Mouse (Mus musculus) stomach, postnatal 0 days (tissue): ENCODE measurements around the gene Arfgap2. TPM values are rescaled to one million over a fixed set of nuclear protein-coding genes. Genes with fewer than 3 reads are reported as not detected.

Experiments used
- ATAC-seq: fragments of 200-750 bp; cut with Nextera tagmentation; 2 replicates; pipeline ENCODE4 v1.8.0; 2017; ENCODE audit not compliant: low FRiP score, low TSS enrichment
- DNase-seq: peaks from one replicate; pipeline ENCODE4 v3.0.0-alpha.2; 2016; ENCODE audit warnings: low spot score
- H3K27ac ChIP-seq: fragments of 300-500 bp; sonication (generic); replicated peaks from 2 replicates; pipeline ENCODE4 v1.5.1; 2014; ENCODE audit warnings: mild to moderate bottlenecking, control low read depth
- H3K27me3 ChIP-seq: fragments of 300-500 bp; sonication (generic); 2 replicates; pipeline ENCODE4 v1.6.1; 2014; ENCODE audit warnings: low read length; ENCODE audit not compliant: control insufficient read depth, insufficient read depth
- H3K36me3 ChIP-seq: fragments of 300-500 bp; sonication (generic); 2 replicates; pipeline ENCODE4 v1.6.1; 2014; ENCODE audit warnings: low read length, mixed read lengths; ENCODE audit not compliant: control insufficient read depth, insufficient read depth
- H3K4me1 ChIP-seq: fragments of 300-500 bp; sonication (generic); replicated peaks from 2 replicates; pipeline ENCODE4 v1.6.1; 2014; ENCODE audit warnings: antibody characterized with exemption; ENCODE audit not compliant: control insufficient read depth, insufficient read depth
- H3K4me2 ChIP-seq: fragments of 300-500 bp; sonication (generic); replicated peaks from 2 replicates; pipeline ENCODE4 v1.6.1; 2014; ENCODE audit warnings: low read depth, mild to moderate bottlenecking, control low read depth, moderate library complexity
- H3K4me3 ChIP-seq: fragments of 300-500 bp; sonication (generic); 2 replicates; pipeline ENCODE4 v1.5.1; 2014; ENCODE audit warnings: low read depth, low read length, control low read depth
- H3K9ac ChIP-seq: fragments of 300-500 bp; sonication (generic); 2 replicates; pipeline ENCODE4 v1.6.1; 2014; ENCODE audit warnings: mild to moderate bottlenecking, low read length, control low read depth, mixed read lengths
- H3K9me3 ChIP-seq: fragments of 300-500 bp; sonication (generic); 2 replicates; pipeline ENCODE4 v1.6.1; 2016; ENCODE audit warnings: low read length; ENCODE audit not compliant: control insufficient read depth
- CTCF ChIP-seq: IDR thresholded peaks from 2 replicates; pipeline ENCODE4 v1.5.1; 2016; ENCODE audit warnings: antibody characterized with exemption, low read depth, mild to moderate bottlenecking, moderate library complexity
- EP300 ChIP-seq: optimal IDR thresholded peaks from 2 replicates; pipeline ENCODE3; 2016; ENCODE audit warnings: antibody characterized with exemption
- WGBS: fragments of 180-500 bp; shearing (Covaris S2); extraction: QIAGEN DNeasy Blood & Tissue Kit; methylation state at CpG from one replicate; pipeline ENCODE4 v1.1.7; 2014; 5-methylcytosine and 5-hydroxymethylcytosine counted together
- polyA plus RNA-seq: library from polyadenylated mRNA; unstranded; fragments of >200 nt; fragmentation: Nextera tagmentation; extraction: Ambion mirVana; gene quantifications from 2 replicates; pipeline ENCODE4 v1.2.1, GENCODE M21; 2015

Gene Arfgap2
- polyA plus RNA-seq, 1 experiment from 2014 or later = 46.7 TPM

- no peak for ATAC-seq
- 69% methylated on average over 4 of the region's 4 CpGs for WGBS
- H3K27me3 ChIP-seq = no peaks in the 10 kb centered on the region
These were observed 16.4 kb upstream of the Arfgap2 start for GRCm38 (mm10) chr2:91248366-91248765.

DNA sequence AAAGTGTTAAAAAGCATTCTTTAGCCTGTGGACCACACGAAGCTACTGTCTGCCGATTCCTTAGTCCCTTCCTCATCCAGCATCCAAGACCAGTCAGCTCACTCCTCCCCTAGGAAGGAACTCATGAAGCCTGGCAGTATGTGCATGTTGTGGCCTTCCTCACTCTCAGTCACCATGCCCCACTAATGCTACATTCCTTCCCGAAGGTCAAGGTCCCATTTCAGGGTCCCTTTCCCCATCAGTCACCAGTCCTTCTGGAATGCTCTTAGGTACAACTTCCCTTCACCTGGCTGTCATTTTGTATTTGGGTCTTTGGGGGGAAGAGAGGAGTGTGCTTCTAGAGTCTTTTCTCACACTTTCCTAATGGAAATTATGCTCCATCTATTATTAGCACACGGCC is 12.8 kb upstream of the Arfgap2 start:
- no peak for DNase-seq
- Histone ChIP-seq H3K36me3 (no peaks in the 10 kb centered on the region), H3K9ac (no peak overlapping the region), H3K4me2 (no peak overlapping the region), H3K27ac (no peak overlapping the region), H3K4me3 (no peak overlapping the region), H3K4me1 (0 out of 2 replicates have a peak, but pooled peaks cover 6% of the 10 kb centered on the region), H3K9me3 (no peaks in the 10 kb centered on the region), H3K27me3 (no peaks in the 10 kb centered on the region)
- TF ChIP-seq EP300 (no peak), CTCF (no peak)
- WGBS = 57% methylated on average over 4 of the region's 4 CpGs
- ATAC-seq = no peak

More at GRCm38 (mm10) chr2:91248366-91248765, 16.4 kb upstream of the Arfgap2 start:
- Histone ChIP-seq H3K9me3 (no peaks in the 10 kb centered on the region), H3K4me1 (no peaks in the 10 kb centered on the region), H3K36me3 (no peaks in the 10 kb centered on the region), H3K27ac (no peak overlapping the region), H3K4me2 (no peak overlapping the region), H3K9ac (no peak overlapping the region), H3K4me3 (no peak overlapping the region)
- no peak for TF ChIP-seq CTCF
- TF ChIP-seq EP300 = no peak
- DNase-seq = no peak

DNA sequence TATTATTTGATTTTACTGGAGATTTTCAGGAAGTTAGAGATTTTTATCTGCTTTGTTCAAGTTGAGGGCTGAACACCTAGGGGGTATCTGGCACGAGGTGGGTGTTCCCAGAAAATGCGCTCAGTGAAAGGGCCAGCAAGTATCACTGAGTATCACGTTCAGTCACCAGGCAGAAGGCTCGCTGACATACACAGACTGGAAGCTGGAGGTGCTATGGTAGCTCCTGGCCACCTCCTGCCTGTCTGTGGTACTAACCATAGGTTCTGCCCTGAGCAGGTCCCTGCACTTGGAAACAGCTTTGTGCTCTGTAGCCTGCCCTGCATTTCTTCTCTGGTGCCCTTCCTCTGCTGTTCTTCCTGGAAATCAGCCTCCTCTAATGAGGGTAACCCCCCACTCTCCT is 12.3 kb upstream of the Arfgap2 start:
- H3K27ac ChIP-seq = no peak overlapping the region
- TF ChIP-seq CTCF = no peak
- no peak for TF ChIP-seq EP300
- H3K4me3 ChIP-seq = no peak overlapping the region
- H3K4me2 ChIP-seq = no peak overlapping the region
- H3K27me3 ChIP-seq = no peaks in the 10 kb centered on the region
- DNase-seq (no peak), ATAC-seq (no peak)
- H3K9me3 ChIP-seq = no peaks in the 10 kb centered on the region
- 53% methylated on average over 4 of the region's 4 CpGs for WGBS
- H3K4me1 ChIP-seq = 0 out of 2 replicates have a peak, but pooled peaks cover 6% of the 10 kb centered on the region
- no peak overlapping the region for H3K9ac ChIP-seq
- no peaks in the 10 kb centered on the region for H3K36me3 ChIP-seq

DNA sequence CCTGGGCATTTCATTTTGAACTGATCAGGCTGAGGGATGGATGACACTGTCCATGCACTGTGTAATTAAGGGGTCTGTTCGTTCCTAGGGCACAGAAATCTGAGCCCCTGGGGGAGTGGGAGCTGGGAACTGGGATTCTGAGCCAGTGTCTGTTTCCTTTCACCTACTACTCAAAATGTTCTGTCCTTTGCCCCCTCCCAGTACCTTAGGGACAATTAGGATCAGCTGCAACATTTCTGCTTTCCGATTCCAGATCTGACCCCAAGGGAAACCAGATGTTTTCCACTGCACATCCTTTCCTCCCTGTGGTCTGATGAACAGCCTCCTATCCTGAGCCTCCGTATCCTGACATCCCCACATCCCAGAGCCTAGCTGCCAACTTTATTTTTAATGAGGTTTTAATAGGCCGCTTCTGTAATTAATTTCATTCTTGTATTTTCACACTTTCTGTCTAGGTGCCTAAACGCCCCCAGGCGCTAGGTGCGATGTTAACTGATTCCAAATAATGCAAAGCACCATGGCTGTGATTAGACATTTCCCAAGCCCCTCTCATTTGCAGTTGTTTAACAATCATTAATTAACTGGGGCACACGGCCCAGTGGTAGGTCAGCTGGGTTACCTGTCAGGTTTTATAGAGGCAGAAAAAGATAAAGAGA is 9.9 kb upstream of the Arfgap2 start:
- H3K27me3 ChIP-seq = no peaks in the 10 kb centered on the region
- ATAC-seq (no peak), DNase-seq (no peak)
- H3K36me3 ChIP-seq = no peaks in the 10 kb centered on the region
- 56% methylated on average over 8 of the region's 8 CpGs for WGBS
- H3K27ac ChIP-seq = no peak overlapping the region
- no peak overlapping the region for H3K4me3 ChIP-seq
- no peak overlapping the region for H3K9ac ChIP-seq
- peaks cover 10% of the 10 kb centered on the region; the same call in 1 of the 2 replicates for H3K4me1 ChIP-seq
- H3K9me3 ChIP-seq = no peaks in the 10 kb centered on the region
- TF ChIP-seq EP300 = no peak
- TF ChIP-seq CTCF = no peak
- no peak overlapping the region for H3K4me2 ChIP-seq

DNA sequence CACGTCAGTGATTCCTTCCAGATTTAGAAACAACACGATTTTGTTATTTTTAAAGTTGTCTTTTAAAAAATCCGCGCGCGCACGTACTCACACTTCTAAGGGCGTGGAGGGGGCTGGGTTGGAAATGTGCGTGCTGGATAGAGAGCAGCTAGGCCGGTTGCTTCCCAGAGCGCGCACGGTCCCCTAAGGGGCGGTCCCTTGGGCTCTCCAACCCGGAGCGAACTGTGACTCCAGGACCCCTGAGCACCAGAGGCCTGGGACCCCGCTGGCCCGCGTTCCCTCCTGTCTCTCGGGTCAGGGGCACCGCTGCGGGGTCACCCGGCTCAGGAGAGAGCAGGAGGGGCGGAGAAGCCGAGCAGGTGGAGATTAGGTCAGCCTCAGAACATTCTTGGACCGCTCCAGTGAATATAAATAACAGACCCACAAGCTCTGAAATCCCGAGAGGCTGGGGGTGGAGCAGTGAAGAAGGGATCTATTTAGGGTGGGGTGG is 9.1 kb upstream of the Arfgap2 start, which contains the start of gene Pacsin3:
Gene Pacsin3, plus strand, starts transcription at position 294 of the 490 bp plus-strand sequence.
- TF ChIP-seq CTCF (no peak), EP300 (no peak)
- ATAC-seq (no peak), DNase-seq (peak; percentile 45)
- H3K9me3 ChIP-seq = no peaks in the 10 kb centered on the region
- peak within 1 kb of the TSS; percentile 84 for H3K4me2 ChIP-seq
- no peaks in the 10 kb centered on the region for H3K36me3 ChIP-seq
- H3K27ac ChIP-seq = peak within 1 kb of the TSS; percentile 91
- H3K4me1 ChIP-seq = peaks cover 10% of the 10 kb centered on the region; the same call in 1 of the 2 replicates
- H3K4me3 ChIP-seq = peak within 1 kb of the TSS; percentile 72
- H3K9ac ChIP-seq = peak within 1 kb of the TSS; percentile 72
- no peaks in the 10 kb centered on the region for H3K27me3 ChIP-seq
- under 1% methylated on average over 27 of the region's 27 CpGs for WGBS
